Mouse (Mus musculus) forebrain, embryonic 16.5 days (tissue): ENCODE data around the gene Cmip. TPM values are rescaled to one million over a fixed set of nuclear protein-coding genes. Genes with fewer than 3 reads are reported as not detected.

Experiments used
- ATAC-seq: fragments of 200-750 bp; cut with Nextera tagmentation; 2 replicates; pipeline ENCODE4 v1.8.0; 2017; ENCODE audit warnings: mild to moderate bottlenecking, moderate library complexity
- H3K27ac ChIP-seq: fragments of 300-500 bp; sonication (generic); 2 replicates; pipeline ENCODE4 v1.5.1; 2014; ENCODE audit warnings: low read length, control low read depth
- H3K27me3 ChIP-seq: fragments of 300-500 bp; sonication (generic); replicated peaks from 2 replicates; pipeline ENCODE4 v1.6.1; 2014; ENCODE audit warnings: low read length; ENCODE audit not compliant: control insufficient read depth, insufficient read depth
- H3K36me3 ChIP-seq: fragments of 300-500 bp; sonication (generic); 2 replicates; pipeline ENCODE4 v1.6.1; 2014; ENCODE audit not compliant: control insufficient read depth, insufficient read depth
- H3K4me1 ChIP-seq: fragments of 300-500 bp; sonication (generic); replicated peaks from 2 replicates; pipeline ENCODE4 v1.6.1; 2014; ENCODE audit warnings: low read length; ENCODE audit not compliant: control insufficient read depth, insufficient read depth
- H3K4me2 ChIP-seq: fragments of 300-500 bp; sonication (generic); 2 replicates; pipeline ENCODE4 v1.6.1; 2014; ENCODE audit warnings: mild to moderate bottlenecking, low read length, control low read depth
- H3K4me3 ChIP-seq: fragments of 300-500 bp; sonication (generic); replicated peaks from 2 replicates; pipeline ENCODE4 v1.5.1; 2014; ENCODE audit warnings: mild to moderate bottlenecking, low read length, control low read depth
- H3K9ac ChIP-seq: fragments of 300-500 bp; sonication (generic); replicated peaks from 2 replicates; pipeline ENCODE4 v1.6.1; 2014; ENCODE audit warnings: low read depth, low read length, control low read depth
- H3K9me3 ChIP-seq: fragments of 300-500 bp; sonication (generic); 2 replicates; pipeline ENCODE4 v1.6.1; 2016; ENCODE audit warnings: low read length; ENCODE audit not compliant: control insufficient read depth
- WGBS: fragments of 180-500 bp; shearing (Covaris S2); extraction: QIAGEN DNeasy Blood & Tissue Kit; methylation state at CpG from one replicate; pipeline ENCODE4 v1.1.7; 2014; 5-methylcytosine and 5-hydroxymethylcytosine counted together
- polyA plus RNA-seq: library from polyadenylated mRNA; unstranded; fragments of >200 nt; fragmentation: Nextera tagmentation; extraction: Ambion mirVana; gene quantifications from 2 replicates; pipeline ENCODE4 v1.2.1, GENCODE M21; 2015

Cmip gene
- polyA plus RNA-seq, 1 experiment from 2014 or later, result 98.1 TPM

GRCm38 (mm10) chr8:117300188-117300587 is 43.3 kb downstream of the Cmip start:
- WGBS, result 79% methylated on average over 7 of the region's 7 CpGs
- Histone ChIP-seq H3K9me3 (no peaks in the 10 kb centered on the region), H3K9ac (no peak overlapping the region), H3K27me3 (no peaks in the 10 kb centered on the region), H3K27ac (no peak overlapping the region), H3K36me3 (no peaks in the 10 kb centered on the region), H3K4me3 (no peak overlapping the region), H3K4me2 (no peak overlapping the region), H3K4me1 (peaks cover 6% of the 10 kb centered on the region)
- no peak for ATAC-seq

- ATAC-seq, result no peak
- H3K36me3 ChIP-seq, result no peaks in the 10 kb centered on the region
- no peaks in the 10 kb centered on the region for H3K9me3 ChIP-seq
- no peak overlapping the region for H3K27ac ChIP-seq
- peaks cover 6% of the 10 kb centered on the region for H3K4me1 ChIP-seq
- H3K27me3 ChIP-seq, result no peaks in the 10 kb centered on the region
- WGBS, result 83% methylated on average over 12 of the region's 12 CpGs
- no peak overlapping the region for H3K4me3 ChIP-seq
- H3K4me2 ChIP-seq, result no peak overlapping the region
- no peak overlapping the region for H3K9ac ChIP-seq
Observed at GRCm38 (mm10) chr8:117301457-117302041, 44.7 kb downstream of the Cmip start.

GRCm38 (mm10) chr8:117302072-117302471 is 45.2 kb downstream of the Cmip start:
- Histone ChIP-seq H3K4me2 (no peak overlapping the region), H3K4me1 (peaks cover 9% of the 10 kb centered on the region), H3K27ac (no peak overlapping the region), H3K4me3 (no peak overlapping the region), H3K9me3 (no peaks in the 10 kb centered on the region), H3K9ac (no peak overlapping the region), H3K27me3 (no peaks in the 10 kb centered on the region), H3K36me3 (no peaks in the 10 kb centered on the region)
- WGBS, result 88% methylated on average over 11 of the region's 11 CpGs
- ATAC-seq, result no peak

- WGBS, result 62% methylated on average over 9 of the region's 9 CpGs
- H3K4me2 ChIP-seq, result no peak overlapping the region
- no peak overlapping the region for H3K27ac ChIP-seq
- H3K36me3 ChIP-seq, result no peaks in the 10 kb centered on the region
- H3K9me3 ChIP-seq, result no peaks in the 10 kb centered on the region
- H3K4me1 ChIP-seq, result peaks cover 15% of the 10 kb centered on the region
- H3K27me3 ChIP-seq, result no peaks in the 10 kb centered on the region
- no peak for ATAC-seq
- no peak overlapping the region for H3K9ac ChIP-seq
- H3K4me3 ChIP-seq, result no peak overlapping the region
Observed at GRCm38 (mm10) chr8:117303666-117304065, 46.8 kb downstream of the Cmip start.

- Histone ChIP-seq H3K4me3 (no peak overlapping the region), H3K27ac (no peak overlapping the region), H3K9ac (no peak overlapping the region), H3K4me1 (peaks cover 11% of the 10 kb centered on the region), H3K4me2 (no peak overlapping the region), H3K9me3 (no peaks in the 10 kb centered on the region), H3K27me3 (no peaks in the 10 kb centered on the region), H3K36me3 (no peaks in the 10 kb centered on the region)
- 47% methylated on average over 5 of the region's 5 CpGs for WGBS
- ATAC-seq, result no peak
Observed at GRCm38 (mm10) chr8:117305405-117305804, 48.5 kb downstream of the Cmip start.

- Histone ChIP-seq H3K9me3 (no peaks in the 10 kb centered on the region), H3K36me3 (no peaks in the 10 kb centered on the region), H3K27me3 (no peaks in the 10 kb centered on the region), H3K4me1 (peaks cover 18% of the 10 kb centered on the region), H3K27ac (no peak overlapping the region), H3K4me2 (no peak overlapping the region), H3K9ac (no peak overlapping the region), H3K4me3 (no peak overlapping the region)
- 85% methylated on average over 7 of the region's 7 CpGs for WGBS
- no peak for ATAC-seq
Observed at GRCm38 (mm10) chr8:117306756-117307155, 49.9 kb downstream of the Cmip start.

GRCm38 (mm10) chr8:117307221-117307620 is 50.4 kb downstream of the Cmip start:
- no peaks in the 10 kb centered on the region for H3K27me3 ChIP-seq
- H3K36me3 ChIP-seq, result no peaks in the 10 kb centered on the region
- no peak overlapping the region for H3K4me2 ChIP-seq
- H3K4me1 ChIP-seq, result peaks cover 18% of the 10 kb centered on the region
- ATAC-seq, result no peak
- H3K9me3 ChIP-seq, result no peaks in the 10 kb centered on the region
- H3K4me3 ChIP-seq, result no peak overlapping the region
- no peak overlapping the region for H3K27ac ChIP-seq
- H3K9ac ChIP-seq, result no peak overlapping the region
- 83% methylated on average over 8 of the region's 8 CpGs for WGBS

- Histone ChIP-seq H3K27me3 (no peaks in the 10 kb centered on the region), H3K9me3 (no peaks in the 10 kb centered on the region), H3K4me3 (no peak overlapping the region), H3K4me1 (peaks cover 16% of the 10 kb centered on the region), H3K36me3 (no peaks in the 10 kb centered on the region), H3K4me2 (no peak overlapping the region), H3K9ac (no peak overlapping the region), H3K27ac (no peak overlapping the region)
- WGBS, result 84% methylated on average over 13 of the region's 13 CpGs
- ATAC-seq, result no peak
Observed at GRCm38 (mm10) chr8:117308303-117309095, 51.6 kb downstream of the Cmip start.

GRCm38 (mm10) chr8:117309653-117310274 is 52.9 kb downstream of the Cmip start:
- 92% methylated on average over 12 of the region's 12 CpGs for WGBS
- ATAC-seq, result no peak
- no peaks in the 10 kb centered on the region for H3K36me3 ChIP-seq
- no peak overlapping the region for H3K9ac ChIP-seq
- H3K27me3 ChIP-seq, result no peaks in the 10 kb centered on the region
- H3K9me3 ChIP-seq, result no peaks in the 10 kb centered on the region
- peaks cover 25% of the 10 kb centered on the region for H3K4me1 ChIP-seq
- H3K4me3 ChIP-seq, result no peak overlapping the region
- H3K4me2 ChIP-seq, result no peak overlapping the region
- H3K27ac ChIP-seq, result no peak overlapping the region
